Mouse (Mus musculus) left cerebral cortex, postnatal 10 days (tissue): ENCODE results near the gene Sv2c. TPM values are rescaled to one million over a fixed set of nuclear protein-coding genes. Genes with fewer than 3 reads are reported as not detected.

Experiments used
- DNase-seq, 2 experiments: peaks; one replicate each; pipeline ENCODE4 v3.0.0; 2021 to 2022; ENCODE audit warnings: low spot score in 2 of 2, mixed read lengths in 1 of 2; ENCODE audit errors: extremely low spot score in 1 of 2
- intact Hi-C: fragments of 180-260 bp; cut with DNase I; formaldehyde crosslinking; loops from one replicate; pipeline ENCODE4 v1.15.1; 2025
- total RNA-seq, 2 experiments: library from RNA; stranded (reverse); gene quantifications; 2 replicates each; pipeline ENCODE4 v1.2.3; 2021

The Sv2c gene
- total RNA-seq, 2 experiments from 2014 or later = 28.3 to 30.4 TPM

- peak; percentile 48 to 55 for DNase-seq
- intact Hi-C loops = loop anchor here (5.0 kb wide), 1 partner anchor 35 kb away; no protein-coding TSS in a partner anchor
These were observed 220.0 kb downstream of the Sv2c start for GRCm38 (mm10) chr13:95912157-95913045.

- DNase-seq = peak in 1 of 2 experiments; percentile 26
- intact Hi-C loops = loop anchor here (5.0 kb wide), 1 partner anchor 37 kb away; no protein-coding TSS in a partner anchor
These were observed 222.1 kb downstream of the Sv2c start for GRCm38 (mm10) chr13:95910270-95910669.

DNA sequence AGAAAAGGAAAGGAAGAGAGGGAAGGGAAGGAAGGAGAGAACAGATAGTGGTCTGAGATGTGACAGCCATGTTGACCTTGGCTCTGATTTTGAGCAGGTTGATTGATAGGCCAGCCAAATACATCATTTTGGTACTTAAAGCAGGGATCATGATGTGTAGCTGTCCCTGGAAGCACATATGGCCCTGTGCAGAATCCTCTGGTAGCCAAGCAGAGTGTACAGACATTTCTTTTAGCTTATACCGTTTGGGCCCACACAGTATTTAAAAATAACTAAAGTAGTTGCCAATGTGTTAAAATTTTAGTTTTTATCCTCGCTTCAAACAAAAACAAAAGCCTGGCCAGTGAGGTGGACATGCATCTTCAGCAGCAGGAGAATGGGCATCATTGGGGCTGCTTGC, 223.1 kb downstream of the Sv2c start:
- intact Hi-C loops = no loop called here
- DNase-seq = no peak

Other genes with a start within 250 kb of the Sv2c start
- gene Iqgap2, start 240.7 kb downstream of the Sv2c start, total RNA-seq = 10 to 100 TPM; 10.9 TPM
- gene Gm20075, start 51.2 kb downstream of the Sv2c start, total RNA-seq = 10 to 100 TPM; 26.5 to 30.2 TPM
- gene Gm17190, start 50.5 kb downstream of the Sv2c start, total RNA-seq = not detected